Mouse (Mus musculus) ES-CJ7 (cell line): ENCODE results near the gene Adcy2.

Experiments used
- DNase-seq: peaks from one replicate; pipeline ENCODE4 v3.0.0; 2011; ENCODE audit warnings: low read depth, low spot score

Gene Adcy2

GRCm38 (mm10) chr13:68627041-68627440 lies 372.3 kb downstream of the Adcy2 start:
- no peak for DNase-seq

DNA sequence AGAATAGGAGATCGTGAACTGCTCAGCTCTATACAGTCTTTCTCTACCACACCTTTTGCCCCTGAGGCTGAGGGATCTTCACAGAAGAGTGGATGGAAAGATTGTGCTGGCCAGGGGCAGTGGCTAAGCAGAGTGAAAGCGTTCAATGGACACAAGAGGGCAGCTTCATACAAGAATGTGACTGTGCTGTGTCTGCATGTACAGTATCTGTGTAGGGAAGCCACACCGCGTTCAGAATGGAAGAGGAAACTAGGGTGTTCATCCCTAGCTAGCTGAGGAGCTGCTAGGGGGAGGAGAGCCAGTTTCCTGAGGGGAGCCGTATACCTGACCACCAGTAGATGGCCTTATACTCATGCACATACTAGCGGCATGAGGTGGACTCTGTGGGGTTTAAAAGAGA lies 376.5 kb downstream of the Adcy2 start:
- DNase-seq, result no peak

DNA sequence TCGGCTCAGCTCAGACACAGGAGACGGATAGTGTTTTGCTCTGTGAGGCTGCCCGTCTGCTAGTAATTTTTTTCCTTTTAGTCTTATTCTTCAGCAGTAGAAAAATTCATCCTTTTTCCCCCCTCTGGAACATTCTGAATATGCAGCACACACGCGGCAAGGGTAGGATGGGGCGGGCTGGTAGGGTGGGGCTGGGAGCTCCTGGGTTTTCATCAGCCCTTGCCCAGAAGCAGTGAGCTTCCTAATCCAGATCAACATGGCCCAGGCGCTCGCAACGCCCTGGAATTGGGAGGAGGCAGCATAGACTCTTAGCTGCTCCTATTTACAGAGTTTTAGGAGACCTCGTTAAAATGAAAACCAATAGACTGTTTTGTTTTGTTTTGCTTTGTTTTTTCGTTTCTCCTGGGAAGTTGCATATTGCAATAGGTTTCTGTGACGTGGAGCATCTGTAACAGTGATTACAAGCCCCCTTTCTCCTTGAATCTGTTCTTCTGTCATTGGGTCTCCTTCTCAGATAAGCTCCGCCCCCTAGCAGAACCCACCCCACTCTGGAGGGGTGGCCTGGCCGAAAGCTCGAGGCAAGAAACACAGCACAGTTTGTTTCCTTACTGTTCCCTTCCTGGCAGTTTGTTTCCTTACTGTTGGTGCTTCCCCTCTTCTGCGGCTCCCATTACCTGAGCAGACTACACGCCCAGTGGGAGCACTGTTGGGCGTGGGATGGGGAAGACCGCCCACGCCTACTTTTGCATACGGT lies 391.5 kb downstream of the Adcy2 start:
- DNase-seq, result peak; percentile 22

DNA sequence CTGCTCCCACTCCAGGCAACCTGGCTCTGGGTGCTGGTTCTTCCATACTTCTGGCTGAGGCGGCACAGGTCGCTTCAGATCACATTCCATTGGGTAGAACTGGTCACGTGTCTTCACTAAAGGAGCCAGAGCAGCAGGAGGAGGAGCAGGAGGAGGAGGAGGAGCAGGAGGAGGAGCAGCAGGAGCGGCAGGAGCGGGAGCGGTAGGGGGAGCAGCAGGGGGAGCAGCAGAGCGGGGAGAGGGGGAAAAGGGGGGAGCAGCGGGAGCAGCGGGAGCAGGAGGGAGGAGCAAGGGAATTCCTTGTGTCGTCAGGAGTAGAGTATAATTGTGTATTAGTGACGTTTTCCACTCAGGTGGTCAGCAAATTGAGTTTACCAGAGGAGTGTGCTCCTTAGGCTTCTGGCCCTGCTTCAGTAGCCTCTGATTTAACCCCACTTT lies 393.6 kb downstream of the Adcy2 start:
- DNase-seq, result peak; percentile 79

DNA sequence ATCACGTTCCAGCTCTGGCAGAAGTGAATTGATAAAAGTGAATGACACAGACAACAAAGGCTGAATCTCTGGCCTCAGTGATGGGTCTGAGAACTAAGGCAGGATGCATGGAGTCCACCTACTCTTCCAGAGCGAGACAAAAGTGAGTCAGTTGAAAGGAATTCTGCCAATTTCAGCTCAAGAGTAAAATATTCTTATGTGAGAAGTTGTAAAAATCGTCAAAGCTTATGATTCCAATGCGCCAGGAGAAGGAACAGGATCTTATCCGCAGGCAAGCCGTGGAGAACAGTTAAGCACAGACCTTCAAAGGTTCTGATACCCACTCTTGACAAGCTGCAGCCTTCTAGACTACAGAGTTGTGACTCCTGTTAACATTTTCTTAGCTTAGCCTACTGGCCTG lies 396.3 kb downstream of the Adcy2 start:
- no peak for DNase-seq

DNA sequence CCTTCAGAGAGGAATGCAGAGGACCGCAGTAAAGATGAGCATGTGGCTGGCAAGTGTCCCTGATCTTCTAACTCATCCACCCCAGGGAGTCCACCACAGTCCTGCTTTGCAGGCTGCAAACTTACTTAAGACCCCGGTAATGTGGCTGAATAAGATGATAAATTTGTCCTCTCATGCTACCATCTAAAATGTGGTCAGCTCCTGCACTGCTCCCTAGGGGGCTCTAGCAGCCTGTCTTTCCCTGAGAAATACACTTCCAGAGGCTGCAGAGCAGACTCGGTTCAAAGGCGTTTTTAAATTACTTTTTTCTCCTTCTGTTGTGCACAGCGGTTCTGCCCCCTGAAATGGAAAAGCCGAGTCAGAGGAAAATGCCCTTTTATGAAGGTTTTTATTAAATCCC lies 398.2 kb downstream of the Adcy2 start:
- DNase-seq, result no peak

DNA sequence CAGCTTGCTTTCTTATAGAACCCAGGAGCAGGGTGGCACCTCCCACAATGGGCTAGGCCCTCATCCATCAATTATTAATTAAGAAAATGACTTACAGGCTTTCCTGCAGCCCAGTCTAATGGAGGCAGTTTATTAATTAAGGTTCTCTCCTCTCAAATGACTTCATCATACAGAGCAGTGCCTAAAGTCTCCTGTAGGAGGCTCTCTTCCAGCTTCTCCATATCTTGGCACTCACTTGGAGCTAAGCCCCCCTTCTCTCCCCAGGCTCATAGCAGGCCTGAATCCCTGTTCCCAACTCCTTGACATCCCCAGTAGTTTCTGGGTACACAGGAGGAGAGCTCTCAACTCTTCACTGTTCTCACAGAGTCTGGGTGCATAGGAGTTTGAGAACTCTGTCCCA lies 400.4 kb downstream of the Adcy2 start:
- DNase-seq, result peak; percentile 30

DNA sequence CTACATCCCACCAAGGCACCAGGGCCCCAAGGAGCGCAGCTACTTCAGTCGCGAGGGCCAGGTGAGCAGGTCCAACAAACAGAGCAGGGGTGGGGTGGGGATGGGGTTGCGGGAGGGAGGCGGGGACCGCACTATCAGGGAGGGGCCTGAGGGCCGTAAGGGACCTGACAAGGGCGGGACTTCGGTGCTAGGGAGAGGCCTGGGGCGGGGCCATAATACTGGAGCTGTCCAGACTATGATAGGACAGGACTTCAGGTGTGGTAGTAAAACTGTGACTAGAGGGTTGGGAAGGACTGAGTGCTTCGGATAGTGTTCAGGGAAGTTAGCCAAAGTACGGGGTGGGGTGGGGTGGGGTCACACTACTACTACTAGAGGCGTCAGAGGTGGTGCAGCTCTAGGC lies 401.7 kb downstream of the Adcy2 start:
- DNase-seq, result peak; percentile 30

DNA sequence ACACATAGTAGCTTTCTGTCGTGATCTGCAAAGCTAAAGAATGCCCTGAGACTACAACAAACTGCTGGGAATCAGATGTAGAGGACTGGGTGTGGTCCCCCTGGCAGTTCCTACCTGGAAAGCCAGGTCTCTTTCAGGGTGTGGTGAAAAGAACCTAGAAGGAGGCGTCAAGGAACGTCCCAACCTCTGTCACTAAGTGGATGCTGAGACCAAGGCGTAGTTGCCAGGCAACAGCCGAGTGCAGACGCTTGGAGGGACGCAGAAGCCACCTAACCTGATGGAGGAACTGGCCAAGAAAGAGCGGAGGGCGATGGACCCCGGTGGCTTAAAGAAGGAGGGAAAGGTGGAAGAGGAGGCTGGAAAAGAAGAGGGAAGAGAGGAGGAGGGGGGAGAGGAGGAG lies 402.1 kb downstream of the Adcy2 start, which contains the start of gene 1700001L19Rik:
TSS of gene 1700001L19Rik (plus strand) at position 223 of the 400 bp plus-strand sequence.
- no peak for DNase-seq

- peak; percentile 42 for DNase-seq
Observed at GRCm38 (mm10) chr13:68593797-68594196, 405.5 kb downstream of the Adcy2 start.

GRCm38 (mm10) chr13:68588352-68588751 lies 411.0 kb downstream of the Adcy2 start:
- no peak for DNase-seq

- DNase-seq, result no peak
Observed at GRCm38 (mm10) chr13:68585441-68585840, 413.9 kb downstream of the Adcy2 start.

DNA sequence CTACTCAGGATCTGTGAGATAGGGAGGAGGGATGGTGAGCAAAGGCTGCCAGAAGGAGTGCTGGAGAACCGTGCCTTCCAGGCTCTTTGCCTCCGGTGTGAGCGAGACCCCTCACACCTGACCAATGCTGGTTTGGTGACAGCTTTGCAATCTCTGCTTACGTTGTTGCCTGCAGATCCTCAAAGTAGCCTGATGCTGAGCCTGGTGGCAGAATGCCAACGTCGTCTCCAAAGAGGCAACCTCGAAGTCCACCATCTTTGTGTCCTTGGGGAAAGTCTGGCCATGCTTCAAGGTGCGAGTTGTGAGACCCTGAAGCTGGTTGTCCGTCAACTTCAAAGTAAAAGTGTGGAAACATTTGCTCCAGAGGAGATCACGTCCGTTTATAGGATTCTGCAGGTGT lies 415.4 kb downstream of the Adcy2 start:
- no peak for DNase-seq

DNA sequence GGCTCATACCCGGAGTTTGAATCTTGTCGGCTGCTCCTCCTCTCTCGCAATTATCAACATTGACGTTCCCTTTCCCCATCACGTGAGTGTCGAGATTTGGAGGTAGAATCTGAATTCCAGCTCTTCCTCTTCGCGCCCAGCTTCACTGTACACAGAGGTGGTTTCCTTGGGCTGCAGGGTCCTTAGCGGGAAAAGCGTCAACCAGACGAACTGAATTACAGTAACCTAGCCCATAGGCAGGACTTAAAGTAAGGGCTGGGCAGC lies 416.9 kb downstream of the Adcy2 start:
- no peak for DNase-seq

DNA sequence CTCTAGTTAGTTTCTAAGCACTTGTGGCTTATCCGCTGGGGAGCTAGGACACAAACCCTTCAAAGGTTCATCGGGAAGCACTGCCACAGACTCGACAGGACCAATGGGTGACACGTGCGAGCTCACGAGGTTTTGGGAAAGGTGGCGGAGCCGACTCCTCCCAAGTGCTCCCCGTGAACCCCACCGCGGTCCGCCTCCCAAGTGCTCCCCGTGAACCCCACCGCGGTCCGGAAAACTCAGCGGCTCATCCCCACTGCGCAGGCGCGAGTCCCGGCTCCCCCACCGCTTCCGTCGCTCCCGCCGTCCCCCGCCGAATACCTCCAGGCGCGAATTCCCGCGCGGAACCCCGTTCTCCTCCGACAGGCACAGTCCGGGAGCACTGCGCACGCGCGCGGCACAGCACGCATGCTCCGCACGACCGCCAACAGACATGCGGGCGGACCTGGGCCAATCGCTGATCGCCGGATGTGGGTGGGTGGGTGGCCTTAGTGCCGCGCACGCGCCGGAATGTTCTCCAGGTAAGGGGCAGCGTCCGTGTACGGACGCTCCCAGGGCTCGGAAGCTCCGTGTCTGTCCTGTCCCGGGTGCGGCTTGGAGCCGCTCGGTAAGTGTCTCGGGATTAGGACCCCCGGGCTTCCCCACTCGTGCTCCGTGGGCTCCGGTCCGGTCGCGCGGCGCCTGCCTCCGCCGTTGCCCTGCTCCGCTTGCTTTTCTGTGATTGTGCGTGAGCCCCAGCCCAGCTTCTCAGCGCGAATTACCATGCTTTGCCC lies 417.4 kb downstream of the Adcy2 start, which contains the start of the genes Mtrr and Fastkd3:
TSS of gene Mtrr (minus strand) at position 403 of the 770 bp plus-strand sequence.
TSS of gene Fastkd3 (plus strand) at position 488 of the 770 bp plus-strand sequence.
- peak; percentile 96 for DNase-seq

GRCm38 (mm10) chr13:68581086-68581740 lies 418.1 kb downstream of the Adcy2 start:
- peak; percentile 34 for DNase-seq

DNA sequence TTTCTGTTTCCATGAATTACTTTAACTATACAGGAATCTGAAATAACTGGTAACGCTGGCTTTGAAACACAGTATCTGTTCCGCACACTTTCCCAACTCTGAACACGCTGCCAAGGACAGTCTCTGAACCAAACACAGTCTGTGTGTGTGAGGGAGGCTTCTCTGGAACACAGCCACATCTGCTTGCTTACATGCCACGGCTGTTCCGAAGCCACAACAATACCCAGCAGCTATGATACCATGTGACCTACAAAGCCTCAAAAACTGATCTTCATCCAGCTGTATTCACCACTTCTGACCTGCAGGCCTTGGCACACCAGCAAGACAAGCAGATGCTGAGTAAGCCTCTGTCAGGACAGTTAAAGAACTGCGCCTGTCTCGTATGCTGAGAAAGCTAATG lies 421.4 kb downstream of the Adcy2 start:
- DNase-seq, result no peak

- DNase-seq, result no peak
Observed at GRCm38 (mm10) chr13:68574398-68574797, 424.9 kb downstream of the Adcy2 start.

DNA sequence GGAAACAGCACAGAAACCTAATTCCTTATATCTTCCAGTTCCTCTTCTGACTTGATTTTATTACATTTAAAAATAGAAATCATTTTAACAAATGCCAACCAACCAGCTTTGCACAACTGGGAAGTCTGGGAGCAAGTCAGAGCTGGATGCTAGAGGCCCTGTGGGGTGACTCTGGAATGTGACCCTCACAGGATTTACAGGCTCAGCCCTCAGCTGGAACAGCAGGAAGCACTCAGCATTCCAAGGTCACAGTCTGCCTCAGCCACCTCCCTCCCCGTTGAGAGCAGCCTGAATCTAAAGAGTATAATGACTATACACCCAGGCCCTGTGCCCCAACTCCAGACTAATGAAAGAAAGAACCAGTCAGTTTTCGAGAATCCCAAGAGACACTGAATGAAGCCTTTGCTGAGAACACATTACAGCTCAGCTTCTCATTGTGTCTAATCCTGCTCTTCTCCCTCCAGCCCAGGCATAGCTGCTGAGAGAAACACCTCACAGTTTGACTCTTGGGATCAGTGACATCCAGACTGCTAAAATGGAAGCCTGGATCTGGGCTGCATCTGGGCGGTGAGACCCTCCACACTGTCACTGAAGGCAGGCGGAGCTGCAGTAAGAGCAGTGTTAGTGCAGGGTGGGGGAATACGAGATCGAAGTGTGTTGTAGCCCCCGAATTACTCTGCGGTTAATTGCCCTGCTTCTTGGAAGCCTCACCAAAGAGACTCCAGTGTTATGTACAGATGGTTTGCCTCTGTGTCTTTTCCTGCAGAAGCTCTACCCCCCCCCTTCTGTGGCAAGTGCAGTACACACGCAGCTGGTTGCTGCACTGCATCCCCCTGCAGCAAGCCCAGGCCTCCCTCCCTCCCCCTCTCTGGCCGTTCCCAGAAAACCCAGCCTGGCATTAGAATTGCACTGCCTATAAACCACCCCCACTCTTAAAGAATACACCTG lies 426.1 kb downstream of the Adcy2 start:
- DNase-seq, result peak; percentile 61

- peak; percentile 0 for DNase-seq
Observed at GRCm38 (mm10) chr13:68572247-68572646, 427.1 kb downstream of the Adcy2 start.
